Mouse (Mus musculus) brain, embryonic 18.5 days (tissue): ENCODE data around the gene Tmem164.

Source experiments
- DNase-seq: peaks from one replicate; pipeline ENCODE4 v3.0.0-alpha.2; 2012; ENCODE audit warnings: low read depth, low spot score

The Tmem164 gene

GRCm38 (mm10) chrX:142828184-142828908, 147.1 kb downstream of the Tmem164 start:
- DNase-seq, result no peak

- no peak for DNase-seq
These were observed 148.1 kb downstream of the Tmem164 start for GRCm38 (mm10) chrX:142829267-142829666.

- no peak for DNase-seq
These were observed 148.8 kb downstream of the Tmem164 start for GRCm38 (mm10) chrX:142829866-142830470.

- no peak for DNase-seq
These were observed 149.4 kb downstream of the Tmem164 start for GRCm38 (mm10) chrX:142830572-142830971.

GRCm38 (mm10) chrX:142832221-142832620, 151.0 kb downstream of the Tmem164 start:
- DNase-seq, result no peak

- no peak for DNase-seq
These were observed 152.1 kb downstream of the Tmem164 start for GRCm38 (mm10) chrX:142833164-142833796.

GRCm38 (mm10) chrX:142834807-142835206, 153.6 kb downstream of the Tmem164 start:
- no peak for DNase-seq

GRCm38 (mm10) chrX:142836399-142836798, 155.2 kb downstream of the Tmem164 start:
- no peak for DNase-seq

- DNase-seq, result no peak
These were observed 156.1 kb downstream of the Tmem164 start for GRCm38 (mm10) chrX:142837316-142837715.

GRCm38 (mm10) chrX:142838841-142839240, 157.6 kb downstream of the Tmem164 start:
- DNase-seq, result no peak

GRCm38 (mm10) chrX:142839411-142839810, 158.2 kb downstream of the Tmem164 start:
- DNase-seq, result no peak

- DNase-seq, result no peak
These were observed 160.7 kb downstream of the Tmem164 start for GRCm38 (mm10) chrX:142841916-142842315.

GRCm38 (mm10) chrX:142846266-142846665, 165.1 kb downstream of the Tmem164 start:
- no peak for DNase-seq

GRCm38 (mm10) chrX:142848032-142848431, 166.8 kb downstream of the Tmem164 start:
- no peak for DNase-seq

- no peak for DNase-seq
These were observed 188.6 kb downstream of the Tmem164 start for GRCm38 (mm10) chrX:142869844-142870243.

- no peak for DNase-seq
These were observed 201.0 kb downstream of the Tmem164 start for GRCm38 (mm10) chrX:142882255-142882654.

GRCm38 (mm10) chrX:142883593-142883992, 202.4 kb downstream of the Tmem164 start:
- no peak for DNase-seq

- no peak for DNase-seq
These were observed 204.8 kb downstream of the Tmem164 start for GRCm38 (mm10) chrX:142885962-142886361.
